Mouse (Mus musculus): ENCODE measurements around the gene Gm20695. TPM values are rescaled to one million over a fixed set of nuclear protein-coding genes. Genes with fewer than 3 reads are reported as not detected.

Gm20695 gene
- total and polyA plus RNA-seq, 2 experiments from 2014 or later, result 0.93 to 2.8 TPM

- Histone ChIP-seq H3K9ac (replicated peaks; ENCODE audit: low read length, poor library complexity, severe bottlenecking) (no peak overlapping the region), H3K27ac (ENCODE audit: low read depth, low read length) (no peak overlapping the region), H3K4me1 (ENCODE audit: insufficient read depth, low read length) (no peaks in the 10 kb centered on the region), H3K36me3 (ENCODE audit: insufficient read depth, low read length) (peaks cover 55% of the 10 kb centered on the region), H3K9me3 (ENCODE audit: low read length) (no peaks in the 10 kb centered on the region), H3K4me3 (ENCODE audit: low read depth, low read length) (no peak overlapping the region), H3K4me2 (ENCODE audit: low read depth, low read length, poor library complexity, severe bottlenecking) (no peak overlapping the region), H3K27me3 (ENCODE audit: insufficient read depth, low read length) (no peaks in the 10 kb centered on the region)
- ATAC-seq (ENCODE audit: low FRiP score) (no peak), DNase-seq (ENCODE audit: low spot score) (no peak)
- TF ChIP-seq CTCF (IDR thresholded peaks at IDR 0.05), result no peak
- WGBS, result 91% methylated on average over 1 of the region's 1 CpGs
Measured at GRCm38 (mm10) chr16:3896553-3896952, 12.1 kb downstream of the Gm20695 start.

- DNase-seq (ENCODE audit: low spot score) (no peak), ATAC-seq (ENCODE audit: low FRiP score) (no peak)
- Histone ChIP-seq H3K9me3 (ENCODE audit: low read length) (no peaks in the 10 kb centered on the region), H3K27me3 (ENCODE audit: insufficient read depth, low read length) (no peaks in the 10 kb centered on the region), H3K4me3 (ENCODE audit: low read depth, low read length) (0 out of 2 replicates have a peak overlapping the region, but pooled peaks have one; percentile 59), H3K4me2 (ENCODE audit: low read depth, low read length, poor library complexity, severe bottlenecking) (no peak overlapping the region), H3K27ac (ENCODE audit: low read depth, low read length) (peak overlapping the region; percentile 20; the same call in 1 of the 2 replicates), H3K36me3 (ENCODE audit: insufficient read depth, low read length) (peaks cover 33% of the 10 kb centered on the region), H3K9ac (replicated peaks; ENCODE audit: low read length, poor library complexity, severe bottlenecking) (no peak overlapping the region), H3K4me1 (ENCODE audit: insufficient read depth, low read length) (peaks cover 5% of the 10 kb centered on the region; the same call in 1 of the 2 replicates)
- no peak for TF ChIP-seq CTCF (IDR thresholded peaks at IDR 0.05)
- WGBS, result 78% methylated on average over 2 of the region's 2 CpGs
Measured at GRCm38 (mm10) chr16:3907471-3907870, 23.0 kb downstream of the Gm20695 start.

DNA sequence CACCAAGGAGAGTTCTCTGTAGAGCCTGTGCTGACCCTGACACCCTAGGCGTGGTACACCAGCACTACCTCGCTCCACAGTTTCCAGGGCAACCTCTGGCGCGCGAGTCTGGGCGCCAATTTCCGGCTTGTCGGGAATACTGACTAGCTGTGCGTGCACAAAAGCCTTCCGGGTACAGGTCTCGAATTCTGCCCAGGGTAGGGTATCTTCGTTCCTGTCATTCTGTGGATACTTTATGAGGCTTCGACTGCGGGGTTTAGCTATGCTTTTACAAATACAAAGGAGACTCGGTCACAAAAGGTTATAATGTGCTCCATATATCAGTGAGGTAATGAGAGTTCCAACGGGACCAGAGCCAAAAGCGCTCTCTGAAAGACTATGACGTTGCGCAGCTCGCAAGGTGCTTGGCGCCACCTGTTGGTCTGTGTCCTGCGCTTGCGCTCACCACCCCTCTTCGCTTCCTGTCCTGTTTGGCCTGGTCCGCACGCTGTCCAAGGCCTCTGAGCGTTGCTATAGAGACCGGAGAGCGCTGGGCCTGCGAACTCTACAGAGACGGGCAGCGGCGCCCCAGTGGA is 24.2 kb downstream of the Gm20695 start, which contains the start of the genes 1700037C18Rik and Cluap1:
Gene 1700037C18Rik (minus strand): TSS at position 153 of the 575 bp plus-strand sequence.
Gene Cluap1 (plus strand): TSS at position 265 of the 575 bp plus-strand sequence.
- TF ChIP-seq CTCF (IDR thresholded peaks at IDR 0.05), result peak; percentile 83
- Histone ChIP-seq H3K4me2 (ENCODE audit: low read depth, low read length, poor library complexity, severe bottlenecking) (peak within 1 kb of the TSS; percentile 74), H3K36me3 (ENCODE audit: insufficient read depth, low read length) (peaks cover 27% of the 10 kb centered on the region), H3K9ac (replicated peaks; ENCODE audit: low read length, poor library complexity, severe bottlenecking) (peak within 1 kb of the TSS; percentile 73), H3K27me3 (ENCODE audit: insufficient read depth, low read length) (no peaks in the 10 kb centered on the region), H3K4me3 (ENCODE audit: low read depth, low read length) (peak within 1 kb of the TSS; percentile 59), H3K9me3 (ENCODE audit: low read length) (no peaks in the 10 kb centered on the region), H3K4me1 (ENCODE audit: insufficient read depth, low read length) (peaks cover 5% of the 10 kb centered on the region; the same call in 1 of the 2 replicates), H3K27ac (ENCODE audit: low read depth, low read length) (peak within 1 kb of the TSS; percentile 80)
- peak; percentile 97 for DNase-seq (ENCODE audit: low spot score)
- ATAC-seq (ENCODE audit: low FRiP score), result peak; percentile 96
- WGBS, result under 1% methylated on average over 33 of the region's 33 CpGs

- peaks cover 22% of the 10 kb centered on the region for H3K36me3 ChIP-seq (ENCODE audit: insufficient read depth, low read length)
- H3K4me3 ChIP-seq (ENCODE audit: low read depth, low read length), result peak overlapping the region; percentile 59
- ATAC-seq (ENCODE audit: low FRiP score), result no peak; the same call in 1 of the 2 replicates
- no peak for DNase-seq (ENCODE audit: low spot score)
- H3K9me3 ChIP-seq (ENCODE audit: low read length), result no peaks in the 10 kb centered on the region
- peak overlapping the region; percentile 80 for H3K27ac ChIP-seq (ENCODE audit: low read depth, low read length)
- H3K27me3 ChIP-seq (ENCODE audit: insufficient read depth, low read length), result no peaks in the 10 kb centered on the region
- peak overlapping the region; percentile 73 for H3K9ac ChIP-seq (replicated peaks; ENCODE audit: low read length, poor library complexity, severe bottlenecking)
- no peak for TF ChIP-seq CTCF (IDR thresholded peaks at IDR 0.05)
- peaks cover 5% of the 10 kb centered on the region; the same call in 1 of the 2 replicates for H3K4me1 ChIP-seq (ENCODE audit: insufficient read depth, low read length)
- peak overlapping the region; percentile 74 for H3K4me2 ChIP-seq (ENCODE audit: low read depth, low read length, poor library complexity, severe bottlenecking)
- WGBS, result 7% methylated on average over 20 of the region's 20 CpGs
Measured at GRCm38 (mm10) chr16:3909118-3909517, 24.7 kb downstream of the Gm20695 start.

- no peak for DNase-seq (ENCODE audit: low spot score)
- peaks cover 50% of the 10 kb centered on the region for H3K36me3 ChIP-seq (ENCODE audit: insufficient read depth, low read length)
- TF ChIP-seq CTCF (IDR thresholded peaks at IDR 0.05), result no peak
Measured at GRCm38 (mm10) chr16:3920756-3921155, 36.3 kb downstream of the Gm20695 start.

GRCm38 (mm10) chr16:3923515-3923914 is 39.1 kb downstream of the Gm20695 start:
- DNase-seq (ENCODE audit: low spot score) (no peak), ATAC-seq (ENCODE audit: low FRiP score) (no peak)
- H3K27me3 ChIP-seq (ENCODE audit: insufficient read depth, low read length), result no peaks in the 10 kb centered on the region
- H3K4me2 ChIP-seq (ENCODE audit: low read depth, low read length, poor library complexity, severe bottlenecking), result no peak overlapping the region
- peaks cover 56% of the 10 kb centered on the region for H3K36me3 ChIP-seq (ENCODE audit: insufficient read depth, low read length)
- WGBS, result 92% methylated on average over 3 of the region's 3 CpGs
- no peaks in the 10 kb centered on the region for H3K9me3 ChIP-seq (ENCODE audit: low read length)
- H3K4me3 ChIP-seq (ENCODE audit: low read depth, low read length), result no peak overlapping the region
- no peaks in the 10 kb centered on the region for H3K4me1 ChIP-seq (ENCODE audit: insufficient read depth, low read length)
- no peak overlapping the region for H3K27ac ChIP-seq (ENCODE audit: low read depth, low read length)
- TF ChIP-seq CTCF (IDR thresholded peaks at IDR 0.05), result no peak
- no peak overlapping the region for H3K9ac ChIP-seq (replicated peaks; ENCODE audit: low read length, poor library complexity, severe bottlenecking)

More at GRCm38 (mm10) chr16:3920756-3921155, 36.3 kb downstream of the Gm20695 start:
- H3K27me3 ChIP-seq (ENCODE audit: insufficient read depth, low read length), result no peaks in the 10 kb centered on the region
- no peak for ATAC-seq (ENCODE audit: low FRiP score)
- no peaks in the 10 kb centered on the region for H3K9me3 ChIP-seq (ENCODE audit: low read length)
- no peak overlapping the region for H3K27ac ChIP-seq (ENCODE audit: low read depth, low read length)
- H3K4me3 ChIP-seq (ENCODE audit: low read depth, low read length), result no peak overlapping the region
- no peaks in the 10 kb centered on the region for H3K4me1 ChIP-seq (ENCODE audit: insufficient read depth, low read length)
- WGBS, result 91% methylated on average over 2 of the region's 2 CpGs
- no peak overlapping the region for H3K4me2 ChIP-seq (ENCODE audit: low read depth, low read length, poor library complexity, severe bottlenecking)
- H3K9ac ChIP-seq (replicated peaks; ENCODE audit: low read length, poor library complexity, severe bottlenecking), result no peak overlapping the region

All from midbrain, postnatal 0 days (tissue).